Comparison of ENCODE assay signal across 9 mouse cellular contexts in genomic region chr12:84571466-84572340, GRCm38 (mm10). TPM values are rescaled to one million over a fixed set of nuclear protein-coding genes. Genes with fewer than 3 reads are reported as not detected.
A peak's percentile ranks its signal among the peaks of the same experiment; 100 is the strongest.
DNase-seq lines count a peak whose midpoint lies in the region; ATAC-seq and TF ChIP-seq lines count a peak whose summit lies in the region.
"Had no signal": no experiment of that assay in that cellular context is flagged by ENCODE, and none has a peak within 500 bp of the region (broad histone marks: within the 10 kb centered on the region; RNA-seq: fewer than 3 reads in every experiment).

No protein-coding gene starts in this region.

- TF ChIP-seq CTCF in lung, postnatal 0 days (IDR thresholded peaks at IDR 0.05), result no peak

- no peaks in the 10 kb centered on the region for H3K9me3 ChIP-seq in lung, embryonic 15.5 days
- no peaks in the 10 kb centered on the region for H3K9me3 ChIP-seq in lung, postnatal 0 days (ENCODE audit: low read length)
- H3K9me3 ChIP-seq in embryonic facial prominence, embryonic 11.5 days (replicated peaks; ENCODE audit: control insufficient read depth, low read length), result no peaks in the 10 kb centered on the region
- H3K9me3 ChIP-seq in hindbrain, embryonic 14.5 days (ENCODE audit: control insufficient read depth, low read length), result no peaks in the 10 kb centered on the region
- H3K9me3 ChIP-seq: liver, embryonic 13.5 days had no signal

- WGBS in lung, embryonic 15.5 days, result 2% methylated on average over 43 of the region's 43 CpGs
- 3% methylated on average over 43 of the region's 43 CpGs for WGBS in lung, postnatal 0 days
- under 1% methylated on average over 43 of the region's 43 CpGs for WGBS in embryonic facial prominence, embryonic 11.5 days
- 2% methylated on average over 43 of the region's 43 CpGs for WGBS in hindbrain, embryonic 14.5 days

- H3K36me3 ChIP-seq in lung, embryonic 15.5 days, result no peaks in the 10 kb centered on the region
- H3K36me3 ChIP-seq in lung, postnatal 0 days (ENCODE audit: insufficient read depth, low read length), result no peaks in the 10 kb centered on the region
- H3K36me3 ChIP-seq in embryonic facial prominence, embryonic 11.5 days (replicated peaks; ENCODE audit: control insufficient read depth, insufficient read depth, low read depth, low read length), result no peaks in the 10 kb centered on the region
- no peaks in the 10 kb centered on the region for H3K36me3 ChIP-seq in hindbrain, embryonic 14.5 days (replicated peaks; ENCODE audit: control insufficient read depth, insufficient read depth)
- H3K36me3 ChIP-seq: liver, embryonic 13.5 days had no signal

- no peak for TF ChIP-seq EP300 in lung, postnatal 0 days (IDR thresholded peaks at IDR 0.05)

- H3K4me3 ChIP-seq in lung, embryonic 15.5 days, result peak overlapping the region; percentile 1; the same call in 1 of the 2 replicates
- H3K4me3 ChIP-seq in lung, postnatal 0 days (ENCODE audit: low read depth, low read length), result no peak overlapping the region
- 0 out of 2 replicates have a peak overlapping the region, but pooled peaks have one; percentile 12 for H3K4me3 ChIP-seq in embryonic facial prominence, embryonic 11.5 days (ENCODE audit: low read depth, low read length)
- H3K4me3 ChIP-seq in hindbrain, embryonic 14.5 days (replicated peaks; ENCODE audit: low read length), result peak overlapping the region; percentile 15
- H3K4me3 ChIP-seq: liver, embryonic 13.5 days had no signal

- DNase-seq in lung, postnatal 0 days (ENCODE audit: low spot score), result no peak
- peak; percentile 21 for DNase-seq in embryonic facial prominence, embryonic 11.5 days (ENCODE audit: low spot score)
- no peak for DNase-seq in hindbrain, embryonic 14.5 days (ENCODE audit: low spot score)
- peak; percentile 40 for DNase-seq in retina, postnatal 1 day
- no peak for DNase-seq in layer of hippocampus, postnatal 14 days (ENCODE audit: low spot score in 2 of 2)
- no peak for DNase-seq in layer of hippocampus, adult 9-11 months
- DNase-seq: liver, embryonic 13.5 days had no signal

- H3K27ac ChIP-seq in lung, embryonic 15.5 days, result no peak overlapping the region
- no peak overlapping the region for H3K27ac ChIP-seq in lung, postnatal 0 days (ENCODE audit: low read length)
- H3K27ac ChIP-seq in embryonic facial prominence, embryonic 11.5 days (replicated peaks; ENCODE audit: low read depth, low read length), result no peak overlapping the region
- H3K27ac ChIP-seq in hindbrain, embryonic 14.5 days, result no peak overlapping the region
- H3K27ac ChIP-seq: liver, embryonic 13.5 days had no signal

- no peak for ATAC-seq in lung, embryonic 15.5 days (ENCODE audit: borderline replicate concordance, extremely low read depth, low FRiP score, low TSS enrichment)
- no peak for ATAC-seq in lung, postnatal 0 days
- no peak for ATAC-seq in embryonic facial prominence, embryonic 11.5 days (replicated peaks; ENCODE audit: insufficient number of reproducible peaks, low FRiP score, low TSS enrichment, low read depth)
- no peak for ATAC-seq in hindbrain, embryonic 14.5 days (ENCODE audit: low FRiP score)

- H3K4me2 ChIP-seq in lung, embryonic 15.5 days, result no peak overlapping the region
- no peak overlapping the region for H3K4me2 ChIP-seq in lung, postnatal 0 days (replicated peaks; ENCODE audit: low read depth, low read length)
- no peak overlapping the region; the same call in 1 of the 2 replicates for H3K4me2 ChIP-seq in embryonic facial prominence, embryonic 11.5 days (ENCODE audit: low read depth, low read length)
- H3K4me2 ChIP-seq in hindbrain, embryonic 14.5 days (replicated peaks), result no peak overlapping the region
- H3K4me2 ChIP-seq: liver, embryonic 13.5 days had no signal

- H3K4me1 ChIP-seq in lung, embryonic 15.5 days, result peaks cover 7% of the 10 kb centered on the region; the same call in 1 of the 2 replicates
- H3K4me1 ChIP-seq in lung, postnatal 0 days (ENCODE audit: insufficient read depth, low read depth, low read length), result no peaks in the 10 kb centered on the region
- H3K4me1 ChIP-seq in embryonic facial prominence, embryonic 11.5 days (ENCODE audit: control insufficient read depth, insufficient read depth, low read length), result no peaks in the 10 kb centered on the region; the same call in 1 of the 2 replicates
- no peaks in the 10 kb centered on the region for H3K4me1 ChIP-seq in hindbrain, embryonic 14.5 days (replicated peaks; ENCODE audit: control insufficient read depth, insufficient read depth, low read length)
- H3K4me1 ChIP-seq: liver, embryonic 13.5 days had no signal

- peaks cover 80% of the 10 kb centered on the region for H3K27me3 ChIP-seq in lung, embryonic 15.5 days
- peaks cover 52% of the 10 kb centered on the region for H3K27me3 ChIP-seq in lung, postnatal 0 days (replicated peaks; ENCODE audit: insufficient read depth, low read length)
- H3K27me3 ChIP-seq in embryonic facial prominence, embryonic 11.5 days (ENCODE audit: control insufficient read depth, insufficient read depth, low read length), result peaks cover 59% of the 10 kb centered on the region
- H3K27me3 ChIP-seq in hindbrain, embryonic 14.5 days (ENCODE audit: control insufficient read depth, insufficient read depth, low read length), result peaks cover 89% of the 10 kb centered on the region

- no peak overlapping the region for H3K9ac ChIP-seq in lung, embryonic 15.5 days
- H3K9ac ChIP-seq in lung, postnatal 0 days (replicated peaks; ENCODE audit: low read depth), result no peak overlapping the region
- H3K9ac ChIP-seq in embryonic facial prominence, embryonic 11.5 days (replicated peaks; ENCODE audit: low read length), result no peak overlapping the region
- H3K9ac ChIP-seq in hindbrain, embryonic 14.5 days, result no peak overlapping the region
- H3K9ac ChIP-seq: liver, embryonic 13.5 days had no signal

RNA-seq across cellular contexts. Expression of gene Vsx2, which starts 2.1 kb away (rescaled TPM):
- polyA plus RNA-seq in lung, embryonic 15.5 days (2015; fragmentation: Nextera tagmentation; extraction: Ambion mirVana), result not detected in 2 replicates
- polyA plus RNA-seq in lung, postnatal 0 days (2015; fragmentation: Nextera tagmentation; extraction: Ambion mirVana), result not detected in 2 replicates
- 3.6 and 10.1 TPM in 2 replicates for polyA plus RNA-seq in embryonic facial prominence, embryonic 11.5 days (2014; fragmentation: Nextera tagmentation; extraction: Ambion mirVana)
- polyA plus RNA-seq in hindbrain, embryonic 14.5 days (2014; fragmentation: Nextera tagmentation; extraction: Ambion mirVana), result 4.8 and 5.0 TPM in 2 replicates
- under 1 TPM; 0.23 to 0.31 TPM for total RNA-seq in layer of hippocampus, postnatal 14 days (2021)
- polyA plus RNA-seq: liver, embryonic 13.5 days; stomach, embryonic 16.5 days had no signal

RNA-seq across cellular contexts. Expression of gene Abcd4, which starts 45.5 kb away (rescaled TPM):
- 11.9 and 14.5 TPM in 2 replicates for polyA plus RNA-seq in lung, embryonic 15.5 days (2015; fragmentation: Nextera tagmentation; extraction: Ambion mirVana)
- 9.2 and 10.5 TPM in 2 replicates for polyA plus RNA-seq in lung, postnatal 0 days (2015; fragmentation: Nextera tagmentation; extraction: Ambion mirVana)
- polyA plus RNA-seq in embryonic facial prominence, embryonic 11.5 days (2014; fragmentation: Nextera tagmentation; extraction: Ambion mirVana), result 6.3 and 6.5 TPM in 2 replicates
- 9.5 and 9.9 TPM in 2 replicates for polyA plus RNA-seq in hindbrain, embryonic 14.5 days (2014; fragmentation: Nextera tagmentation; extraction: Ambion mirVana)
- 10 to 100 TPM; 15.6 to 15.7 TPM for total RNA-seq in layer of hippocampus, postnatal 14 days (2021)

Comparison
In these comparisons a context has a peak if more than half of its experiments do, and no peak if none do; other contexts are left out.
1. DNase-seq: peak in embryonic facial prominence, embryonic 11.5 days (single experiment) and retina, postnatal 1 day (single experiment); none in lung, postnatal 0 days (single experiment), hindbrain, embryonic 14.5 days (single experiment), layer of hippocampus, postnatal 14 days (0 of 2) and layer of hippocampus, adult 9-11 months (single experiment).